Mouse (Mus musculus) MEL (cell line): ENCODE measurements around the gene Nop9. TPM values are rescaled to one million over a fixed set of nuclear protein-coding genes. Genes with fewer than 3 reads are reported as not detected.

Source experiments
- DNase-seq: peaks from one replicate; pipeline ENCODE4 v3.0.0; 2011; ENCODE audit warnings: low read depth, low spot score
- H3K27ac ChIP-seq: 2 replicates; pipeline ENCODE4 v1.5.1; 2012; ENCODE audit warnings: low read depth, mild to moderate bottlenecking, control low read depth, low read length, moderate library complexity; ENCODE audit not compliant: control insufficient read depth
- H3K27me3 ChIP-seq, 2 experiments: fragments of 150-350 bp in 1 of 2; sonication (generic) in 1 of 2; 2 replicates each; pipeline ENCODE4 v1.6.1; 2012; ENCODE audit warnings: low read length in 2 of 2, mild to moderate bottlenecking in 2 of 2, improper control_type of control experiment in 1 of 2, moderate library complexity in 1 of 2; ENCODE audit not compliant: insufficient read depth in 2 of 2, control insufficient read depth in 1 of 2
- H3K36me3 ChIP-seq, 2 experiments: 2 replicates each; pipeline ENCODE4 v1.6.1; 2012 to 2014; ENCODE audit warnings: low read length in 2 of 2, improper control_type of control experiment in 1 of 2, inconsistent platforms in 1 of 2, mild to moderate bottlenecking in 1 of 2; ENCODE audit not compliant: insufficient read depth in 2 of 2, control insufficient read depth in 1 of 2
- H3K4me1 ChIP-seq, 2 experiments: fragments of 150-350 bp in 1 of 2; sonication (generic) in 1 of 2; 2 replicates each; pipeline ENCODE4 v1.6.1; 2012; ENCODE audit warnings: low read length in 2 of 2, improper control_type of control experiment in 1 of 2, mild to moderate bottlenecking in 1 of 2; ENCODE audit not compliant: insufficient read depth in 2 of 2, control insufficient read depth in 1 of 2
- H3K4me3 ChIP-seq, 2 experiments: fragments of 150-350 bp in 1 of 2; sonication (generic) in 1 of 2; 2 replicates each; pipeline ENCODE4 v1.5.1; 2012; ENCODE audit warnings: low read depth in 2 of 2, low read length in 2 of 2, mild to moderate bottlenecking in 2 of 2, moderate library complexity in 2 of 2, control low read depth in 1 of 2, improper control_type of control experiment in 1 of 2; ENCODE audit not compliant: control insufficient read depth in 1 of 2, insufficient read depth in 1 of 2
- H3K79me2 ChIP-seq: 2 replicates; pipeline ENCODE4 v1.6.1; 2012; ENCODE audit warnings: mild to moderate bottlenecking, low read length, moderate library complexity; ENCODE audit not compliant: control insufficient read depth, poor library complexity, insufficient read depth
- H3K9ac ChIP-seq: 2 replicates; pipeline ENCODE4 v1.6.1; 2012; ENCODE audit warnings: low read depth, mild to moderate bottlenecking, control low read depth, low read length, moderate library complexity; ENCODE audit not compliant: control insufficient read depth, poor library complexity, severe bottlenecking
- H3K9me3 ChIP-seq: fragments of 150-350 bp; sonication (generic); replicated peaks from 2 replicates; pipeline ENCODE4 v1.6.1; 2012; ENCODE audit warnings: mild to moderate bottlenecking, low read length, improper control_type of control experiment, moderate library complexity; ENCODE audit not compliant: insufficient read depth
- BHLHE40 ChIP-seq: IDR thresholded peaks from 2 replicates; pipeline ENCODE4 v1.6.1; 2012; ENCODE audit warnings: low read depth, mild to moderate bottlenecking, inconsistent platforms, low read length, improper control_type of control experiment, borderline replicate concordance
- E2F4 ChIP-seq: IDR thresholded peaks from 2 replicates; pipeline ENCODE4 v1.6.1; 2011; ENCODE audit warnings: low read depth, low read length, improper control_type of control experiment, borderline replicate concordance
- ELF1 ChIP-seq: IDR thresholded peaks from 2 replicates; pipeline ENCODE4 v1.6.1; 2014; ENCODE audit warnings: low read depth, mild to moderate bottlenecking, inconsistent platforms, low read length, improper control_type of control experiment, moderate library complexity
- JUND ChIP-seq: IDR thresholded peaks from 2 replicates; pipeline ENCODE4 v1.6.1; 2011; ENCODE audit warnings: low read depth, mild to moderate bottlenecking, improper control_type of control experiment, low read length
- MAFK ChIP-seq: IDR thresholded peaks from 2 replicates; pipeline ENCODE4 v1.6.1; 2011; ENCODE audit warnings: low read depth, mild to moderate bottlenecking, low read length, improper control_type of control experiment, borderline replicate concordance
- MAX ChIP-seq: IDR thresholded peaks from 2 replicates; pipeline ENCODE4 v1.6.1; 2011; ENCODE audit warnings: low read length, improper control_type of control experiment
- MAZ ChIP-seq: IDR thresholded peaks from 2 replicates; pipeline ENCODE4 v1.6.1; 2012; ENCODE audit warnings: low read depth, mild to moderate bottlenecking, inconsistent platforms, low read length, improper control_type of control experiment
- MXI1 ChIP-seq: IDR thresholded peaks from 2 replicates; pipeline ENCODE4 v1.6.1; 2011; ENCODE audit warnings: mild to moderate bottlenecking, low read depth, low read length, improper control_type of control experiment
- MYB ChIP-seq: IDR thresholded peaks from 2 replicates; pipeline ENCODE4 v1.6.1; 2011; ENCODE audit warnings: mild to moderate bottlenecking, low read depth, low read length, improper control_type of control experiment
- POLR2A ChIP-seq, 2 experiments: IDR thresholded peaks; 2 replicates each; pipeline ENCODE4 v1.6.1; 2011 to 2012; ENCODE audit warnings: low read length in 2 of 2, mild to moderate bottlenecking in 2 of 2, control low read depth in 1 of 2, improper control_type of control experiment in 1 of 2, low read depth in 1 of 2, moderate library complexity in 1 of 2; ENCODE audit not compliant: control insufficient read depth in 1 of 2, insufficient read depth in 1 of 2, poor library complexity in 1 of 2
- POLR2AphosphoS2 ChIP-seq: IDR thresholded peaks from 2 replicates; pipeline ENCODE4 v1.6.1; 2011; ENCODE audit warnings: low read length, improper control_type of control experiment
- RAD21 ChIP-seq: IDR thresholded peaks from 2 replicates; pipeline ENCODE4 v1.6.1; 2011; ENCODE audit warnings: mild to moderate bottlenecking, low read depth, low read length, improper control_type of control experiment
- SIN3A ChIP-seq: IDR thresholded peaks from 2 replicates; pipeline ENCODE4 v1.6.1; 2012; ENCODE audit warnings: low read length, improper control_type of control experiment, inconsistent platforms
- UBTF ChIP-seq: IDR thresholded peaks from 2 replicates; pipeline ENCODE4 v1.6.1; 2012; ENCODE audit warnings: low read depth, mild to moderate bottlenecking, inconsistent platforms, low read length, improper control_type of control experiment, moderate library complexity, borderline replicate concordance; ENCODE audit not compliant: insufficient read depth
- USF2 ChIP-seq, 2 experiments: IDR thresholded peaks; 2 replicates each; pipeline ENCODE4 v1.6.1; 2011 to 2012; ENCODE audit warnings: improper control_type of control experiment in 2 of 2, low read length in 2 of 2, borderline replicate concordance in 1 of 2, inconsistent platforms in 1 of 2, low read depth in 1 of 2, mild to moderate bottlenecking in 1 of 2; ENCODE audit not compliant: insufficient read depth in 1 of 2
- ZKSCAN1 ChIP-seq: IDR thresholded peaks from 2 replicates; pipeline ENCODE4 v1.6.1; 2012; ENCODE audit warnings: low read depth, mild to moderate bottlenecking, inconsistent platforms, low read length, improper control_type of control experiment, moderate library complexity
- ZNF384 ChIP-seq: IDR thresholded peaks from 2 replicates; pipeline ENCODE4 v1.6.1; 2012; ENCODE audit warnings: low read depth, mild to moderate bottlenecking, inconsistent platforms, low read length, improper control_type of control experiment
- polyA plus RNA-seq, 2 experiments: library from polyadenylated mRNA; stranded (reverse) in 1 of 2; unstranded in 1 of 2; fragments of >175 nt in 1 of 2; fragments of >200 nt in 1 of 2; gene quantifications; 2 replicates each; pipeline versions ENCODE4 v1.2.1 to v1.2.4; 2012; ENCODE audit warnings: low replicate concordance in 2 of 2, low read depth in 1 of 2; ENCODE audit not compliant: insufficient read length in 2 of 2, insufficient read depth in 1 of 2, missing spikeins in 1 of 2
- total RNA-seq: library from RNA; depleted of rRNA; stranded (reverse); fragments of 300-350 nt; gene quantifications from 2 replicates; pipeline ENCODE4 v1.2.3, GENCODE M21; 2012

Gene Nop9
- total and polyA plus RNA-seq, 3 experiments, result 47.8 to 112 TPM; not detected in 1

DNA sequence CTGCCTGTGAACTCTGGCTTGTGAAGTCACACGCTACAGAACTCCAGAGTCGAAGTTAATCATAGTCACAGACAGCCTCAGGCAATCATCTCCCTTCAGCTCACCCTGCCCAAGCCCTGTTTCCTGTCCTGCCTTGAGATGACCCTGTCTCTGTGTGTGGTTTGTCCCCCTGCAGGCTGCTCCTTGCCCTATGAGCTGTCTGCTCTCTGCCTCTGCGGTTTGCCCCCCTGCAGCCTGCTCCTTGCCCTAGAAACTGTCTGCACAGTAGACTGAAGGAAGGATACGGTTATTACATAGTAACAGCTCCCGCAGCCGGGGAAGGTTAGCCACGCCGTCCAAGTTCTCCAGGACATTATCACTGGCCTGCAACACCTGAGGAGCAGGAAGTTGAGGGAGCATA is 28.6 kb upstream of the Nop9 start:
- Histone ChIP-seq H3K36me3 (peaks cover 0 to 6% of the 10 kb centered on the region in 2 experiments; a peak in 1 of 4 replicates), H3K4me1 (peaks cover 4 to 5% of the 10 kb centered on the region in 2 experiments), H3K9ac (no peak overlapping the region), H3K27me3 (no peaks in the 10 kb centered on the region), H3K27ac (no peak overlapping the region), H3K4me3 (no peak overlapping the region), H3K9me3 (no peaks in the 10 kb centered on the region), H3K79me2 (peaks cover under 1% of the 10 kb centered on the region; the same call in 1 of the 2 replicates)
- no peak for TF ChIP-seq UBTF
- DNase-seq, result no peak

DNA sequence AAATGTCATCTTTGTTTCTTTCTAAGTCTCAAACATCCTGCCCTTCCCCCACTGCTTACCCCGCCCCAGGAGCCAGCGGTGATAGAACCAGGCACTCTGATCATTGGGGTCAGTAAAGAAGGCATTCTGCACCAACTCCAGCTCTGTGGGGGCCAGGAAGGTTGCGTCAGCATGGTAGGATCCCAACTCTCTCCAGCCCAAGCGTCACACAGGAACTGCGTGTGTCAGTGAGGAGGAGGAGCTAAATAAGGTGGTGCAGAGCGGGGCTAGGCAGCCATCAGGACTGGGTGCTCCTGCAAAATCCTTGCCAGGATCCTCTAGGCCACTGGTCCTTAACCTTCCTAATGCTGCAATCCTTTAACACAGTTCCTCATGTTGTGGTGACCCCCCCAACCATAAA is 25.8 kb upstream of the Nop9 start:
- peaks cover 2% of the 10 kb centered on the region; the same call in 1 of the 2 replicates for H3K79me2 ChIP-seq
- H3K4me1 ChIP-seq, result peaks cover 11 to 15% of the 10 kb centered on the region in 2 experiments
- TF ChIP-seq MAX, result no peak
- no peak for TF ChIP-seq USF2 (IDR thresholded peaks at IDR 0.05; ENCODE audit: borderline replicate concordance in 1 of 2, insufficient read depth in 1 of 2, low read depth in 1 of 2, low read length in 2 of 2)
- TF ChIP-seq ELF1, result no peak
- no peak for TF ChIP-seq POLR2AphosphoS2
- TF ChIP-seq POLR2A (IDR thresholded peaks at IDR 0.05; ENCODE audit: control insufficient read depth in 1 of 2, insufficient read depth in 1 of 2, low read depth in 1 of 2, low read length in 2 of 2, poor library complexity in 1 of 2), result no peak
- TF ChIP-seq MYB, result no peak
- TF ChIP-seq RAD21, result no peak
- TF ChIP-seq JUND, result no peak
- TF ChIP-seq ZKSCAN1, result no peak
- no peak for TF ChIP-seq MAZ
- no peak for TF ChIP-seq BHLHE40
- TF ChIP-seq E2F4, result no peak
- TF ChIP-seq MXI1, result no peak
- no peak for TF ChIP-seq MAFK
- no peak for TF ChIP-seq ZNF384
- no peak for TF ChIP-seq SIN3A
- TF ChIP-seq, all 39 proteins: peak for 0
- Histone ChIP-seq H3K27me3 (no peaks in the 10 kb centered on the region), H3K36me3 (peaks cover 0 to 18% of the 10 kb centered on the region in 2 experiments; a peak in 2 of 4 replicates), H3K4me3 (no peak overlapping the region), H3K27ac (no peak overlapping the region), H3K9ac (no peak overlapping the region), H3K9me3 (no peaks in the 10 kb centered on the region)
- no peak for DNase-seq
